Mouse (Mus musculus) cerebellum, postnatal 10 days (tissue): Measurements from ENCODE around the gene Metap1d.

Experiments
- DNase-seq, 2 experiments: peaks; one replicate each; pipeline ENCODE4 v3.0.0; 2021; ENCODE audit warnings: mixed read lengths in 2 of 2

Gene Metap1d

DNA sequence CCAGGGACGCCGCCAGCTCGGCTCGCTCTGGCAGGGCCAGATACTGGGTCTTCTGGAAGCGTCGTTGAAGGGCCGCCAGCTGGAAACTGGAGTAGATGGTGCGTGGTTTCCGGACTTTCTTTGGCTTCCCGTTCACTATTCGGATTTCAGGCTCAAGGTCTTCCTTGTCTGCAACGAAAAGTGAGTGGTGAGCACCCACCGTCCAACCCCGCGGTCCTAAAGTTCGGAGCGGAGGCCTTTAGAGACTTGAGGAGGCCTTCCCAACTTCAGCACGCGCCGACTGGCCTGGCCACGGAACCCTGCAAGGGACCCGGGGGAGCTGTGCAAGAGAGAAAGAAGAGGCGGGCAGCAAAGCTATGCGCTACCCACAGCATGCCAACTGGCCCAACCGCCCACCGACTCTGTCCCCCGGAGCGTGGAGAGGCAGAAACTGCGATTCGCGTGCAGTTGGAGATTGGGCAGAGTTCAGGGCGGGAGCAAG lies 92.4 kb downstream of the Metap1d start:
- DNase-seq = peak; percentile 27 to 55

DNA sequence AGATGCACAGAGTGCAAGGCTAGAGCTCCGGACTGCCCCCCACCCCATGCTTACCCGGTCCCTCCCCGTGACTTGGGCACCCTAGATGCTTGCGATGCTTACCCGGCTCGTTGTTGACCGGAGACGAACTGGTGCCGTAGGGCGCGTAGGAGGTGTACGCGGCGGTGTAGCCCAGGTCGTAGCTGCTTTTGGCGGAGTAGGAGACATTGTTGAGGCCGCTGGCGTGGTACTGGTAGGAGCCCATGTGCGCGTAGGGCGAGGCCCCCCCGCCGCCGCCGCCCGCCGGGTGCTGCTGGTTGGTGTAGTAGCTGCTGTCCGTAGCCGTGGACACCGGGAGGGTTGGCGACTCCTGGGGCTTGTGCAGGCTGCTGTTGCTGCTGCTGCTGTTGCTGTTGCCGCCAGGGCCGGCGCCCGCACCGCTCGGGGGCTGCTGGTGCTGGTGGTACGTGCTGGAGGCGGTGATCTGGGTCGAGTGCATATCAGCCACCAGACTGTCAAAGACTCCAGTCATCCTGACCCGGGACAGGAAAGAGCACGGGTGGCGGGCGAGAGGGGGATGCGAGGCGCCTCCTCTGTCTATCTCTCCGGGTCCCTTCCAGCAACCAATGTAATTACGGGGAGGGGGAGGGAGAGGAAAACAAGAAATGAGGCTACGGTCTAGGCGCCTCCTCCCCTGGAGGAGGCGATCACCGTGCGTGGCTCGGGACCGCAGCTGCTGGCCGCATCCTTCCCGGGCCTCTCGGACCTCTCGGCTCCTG lies 93.0 kb downstream of the Metap1d start:
- DNase-seq = peak; percentile 44 to 64

DNA sequence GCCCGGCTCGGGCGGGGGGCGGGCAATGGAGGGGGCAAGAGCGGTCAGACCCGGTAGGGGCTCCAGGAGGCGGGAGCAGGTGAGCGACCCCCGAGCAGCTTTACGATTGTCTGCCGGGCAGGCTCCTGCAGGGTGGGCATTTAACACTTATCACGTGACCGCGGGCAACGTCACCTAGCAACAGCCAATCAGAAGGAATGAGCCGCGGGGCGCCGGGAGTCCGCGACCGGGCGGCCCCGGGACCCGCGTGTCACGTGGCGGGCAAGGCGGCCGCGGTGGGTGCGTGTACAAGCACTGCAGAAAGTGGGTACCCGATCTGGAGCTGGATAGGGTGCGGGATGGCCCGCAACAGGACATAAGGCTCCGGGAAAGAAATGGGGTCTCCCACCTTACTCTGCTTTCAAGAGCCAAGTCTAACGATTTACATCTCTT lies 93.6 kb downstream of the Metap1d start, which contains the start of gene Dlx2:
Gene Dlx2, minus strand, starts transcription at position 115 of the 432 bp plus-strand sequence.
- peak in 1 of 2 experiments; percentile 75 for DNase-seq

DNA sequence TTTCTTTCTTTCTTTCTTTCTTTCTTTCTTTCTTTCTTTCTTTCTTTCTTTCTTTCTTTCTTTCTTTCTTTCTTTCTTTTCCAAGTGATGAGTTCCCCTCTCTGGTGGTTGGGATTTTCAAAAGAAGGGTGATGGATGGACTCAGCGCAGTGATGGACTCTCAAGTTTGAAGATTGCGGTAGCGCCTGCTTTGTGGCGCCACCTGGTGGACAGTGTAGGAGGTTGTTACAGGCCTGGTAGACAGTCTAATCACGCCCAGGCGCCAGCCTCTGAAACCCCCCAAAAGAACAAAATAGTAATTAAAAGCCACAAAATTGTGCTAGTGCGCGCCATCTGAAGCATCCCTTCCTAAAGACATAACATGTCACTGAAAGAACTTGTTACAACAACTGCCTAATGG lies 94.8 kb downstream of the Metap1d start:
- DNase-seq = peak; percentile 90

DNA sequence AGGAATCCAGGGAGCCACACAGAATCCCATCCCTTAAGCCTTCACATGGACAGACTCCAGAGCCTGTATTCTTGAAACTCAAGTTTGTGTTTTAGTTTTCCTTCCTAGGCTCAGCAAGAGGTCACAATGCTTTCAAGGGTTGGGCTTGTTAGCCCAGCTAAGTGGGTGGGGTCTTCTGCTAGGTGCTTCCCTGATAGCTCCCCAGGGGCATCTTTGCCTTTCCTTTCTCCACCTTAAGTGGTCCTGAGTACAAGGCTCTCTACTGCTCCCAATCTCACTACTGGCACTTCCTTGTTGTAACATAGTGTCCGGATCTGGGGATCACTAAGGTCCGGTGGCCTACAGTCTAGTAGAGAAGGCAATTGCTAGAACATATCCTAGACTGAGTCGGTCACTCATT lies 97.3 kb downstream of the Metap1d start:
- DNase-seq = no peak

DNA sequence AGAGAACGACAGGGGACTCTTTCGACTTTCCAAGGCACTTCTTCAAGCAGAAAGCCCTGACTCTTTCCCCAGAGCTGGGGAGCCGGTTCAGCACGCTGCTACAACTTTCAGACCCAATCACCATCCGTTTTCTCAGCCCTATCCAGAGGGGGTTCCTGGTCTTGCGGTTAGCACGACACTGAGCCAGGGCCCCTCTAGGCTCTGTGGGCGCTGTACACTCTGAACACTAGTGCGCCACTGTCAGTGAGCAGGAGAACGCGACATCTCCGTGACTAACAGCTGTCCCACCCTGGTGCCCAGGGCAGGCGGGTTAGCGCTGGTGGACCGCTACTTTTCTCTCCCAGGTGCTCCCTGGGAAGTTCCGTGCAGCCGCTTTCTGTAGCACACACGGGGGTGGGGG lies 98.6 kb downstream of the Metap1d start:
- DNase-seq = no peak

DNA sequence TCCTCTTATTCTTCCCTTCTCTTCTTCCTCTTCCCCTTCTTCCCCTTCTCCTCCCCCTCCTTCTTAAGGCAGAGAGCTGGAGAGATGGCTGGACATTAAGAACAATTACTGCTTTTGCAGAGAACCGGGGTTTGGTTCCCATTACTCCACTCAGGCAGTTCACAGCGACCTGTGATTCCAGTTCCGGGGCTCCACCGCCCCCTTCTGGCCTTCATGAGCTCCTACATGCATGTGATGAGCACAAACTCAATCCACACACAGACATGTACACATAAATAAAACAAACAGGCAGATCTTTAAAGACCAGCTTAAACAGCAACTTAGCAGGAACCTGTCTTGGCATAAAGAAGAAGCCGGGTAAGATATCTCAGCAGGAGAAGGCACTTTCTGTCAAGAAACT lies 103.0 kb downstream of the Metap1d start:
- no peak for DNase-seq

DNA sequence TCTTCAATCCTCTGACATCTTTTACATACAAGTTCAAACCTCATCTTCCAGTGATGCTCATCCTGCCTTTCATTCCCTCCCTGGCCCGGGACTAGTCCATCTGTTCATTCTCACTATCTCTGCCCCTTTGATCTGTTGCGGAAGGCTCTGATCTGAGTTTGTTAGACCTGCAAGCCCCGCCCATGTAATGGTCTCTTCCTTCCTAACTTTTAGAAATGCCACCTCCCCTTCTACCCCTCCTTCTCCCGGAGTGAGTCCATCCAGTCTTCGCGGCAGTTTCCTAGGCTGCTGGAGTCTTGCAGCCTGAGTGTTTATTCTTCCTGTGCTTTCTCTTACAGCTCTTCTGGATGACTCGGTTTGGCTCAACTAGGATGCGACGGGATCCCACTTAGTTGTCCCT lies 113.4 kb downstream of the Metap1d start:
- no peak for DNase-seq

DNA sequence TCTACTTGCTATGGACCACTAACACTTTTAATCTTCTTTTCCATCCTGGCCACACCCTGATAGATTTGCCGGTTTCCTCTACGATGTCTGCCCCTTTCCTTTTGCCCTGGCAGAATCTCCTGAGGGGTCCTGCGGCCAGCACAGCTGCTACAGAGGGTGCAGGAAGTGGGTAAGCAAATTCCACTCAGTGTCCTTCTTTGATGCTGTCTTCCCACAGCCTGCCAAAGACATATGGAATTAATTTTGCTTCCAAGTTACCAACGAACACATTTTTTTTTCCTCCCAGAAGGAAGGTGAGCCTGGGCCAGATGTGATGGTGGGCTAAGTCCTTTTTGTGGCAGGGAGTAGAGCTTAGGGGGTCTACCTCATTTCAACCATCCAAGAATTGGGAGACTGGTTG lies 120.7 kb downstream of the Metap1d start:
- no peak for DNase-seq
